Mouse (Mus musculus) heart, embryonic 11.5 days (tissue): ENCODE results near the gene Gtpbp10. TPM values are rescaled to one million over a fixed set of nuclear protein-coding genes. Genes with fewer than 3 reads are reported as not detected.

Experiments
- polyA plus RNA-seq: library from polyadenylated mRNA; unstranded; fragments of >200 nt; fragmentation: Nextera tagmentation; extraction: Ambion mirVana; gene quantifications from 2 replicates; pipeline ENCODE4 v1.2.1, GENCODE M21; 2014

The Gtpbp10 gene
- polyA plus RNA-seq, 1 experiment from 2014 or later = 21.3 TPM

Other genes starting within 250 kb of the Gtpbp10 start
- gene Cdk14, start 139.2 kb downstream of the Gtpbp10 start, polyA plus RNA-seq = 20.1 and 22.7 TPM in 2 replicates
- not detected in 2 replicates for gene 1700015F17Rik, start 80.4 kb downstream of the Gtpbp10 start, polyA plus RNA-seq
- 18.5 and 20.3 TPM in 2 replicates for gene Cldn12, start 44.6 kb downstream of the Gtpbp10 start, polyA plus RNA-seq
- gene Gm8773, start 14.3 kb upstream of the Gtpbp10 start, polyA plus RNA-seq = 1.1 and 1.5 TPM in 2 replicates
- gene Cfap69, start 104.7 kb upstream of the Gtpbp10 start, polyA plus RNA-seq = 0.61 and 1.3 TPM in 2 replicates
- gene Steap2, start 135.0 kb upstream of the Gtpbp10 start, polyA plus RNA-seq = 4.8 and 5.3 TPM in 2 replicates
- gene Steap1, start 189.8 kb upstream of the Gtpbp10 start, polyA plus RNA-seq = 3.7 and 4.0 TPM in 2 replicates